Mouse (Mus musculus): ENCODE results near the gene Agrp. TPM values are rescaled to one million over a fixed set of nuclear protein-coding genes. Genes with fewer than 3 reads are reported as not detected.

Gene Agrp
- polyA plus RNA-seq, 1 experiment from 2014 or later: 1.5 TPM

- Histone ChIP-seq H3K4me1 (peaks cover 10% of the 10 kb centered on the region), H3K27me3 (no peaks in the 10 kb centered on the region), H3K4me2 (replicated peaks) (peak overlapping the region; percentile 48), H3K9ac (0 out of 2 replicates have a peak overlapping the region, but pooled peaks have one; percentile 36), H3K27ac (peak overlapping the region; percentile 86), H3K9me3 (no peaks in the 10 kb centered on the region), H3K4me3 (no peak overlapping the region), H3K36me3 (no peaks in the 10 kb centered on the region)
- 76% methylated on average over 18 of the region's 18 CpGs for whole genome bisulfite sequencing
- no peak for ATAC-seq (ENCODE audit: insufficient number of reproducible peaks, insufficient read depth, low FRiP score, low TSS enrichment)
Measured at GRCm38 (mm10) chr8:105594451-105595242, 42.5 kb downstream of the Agrp start.

DNA sequence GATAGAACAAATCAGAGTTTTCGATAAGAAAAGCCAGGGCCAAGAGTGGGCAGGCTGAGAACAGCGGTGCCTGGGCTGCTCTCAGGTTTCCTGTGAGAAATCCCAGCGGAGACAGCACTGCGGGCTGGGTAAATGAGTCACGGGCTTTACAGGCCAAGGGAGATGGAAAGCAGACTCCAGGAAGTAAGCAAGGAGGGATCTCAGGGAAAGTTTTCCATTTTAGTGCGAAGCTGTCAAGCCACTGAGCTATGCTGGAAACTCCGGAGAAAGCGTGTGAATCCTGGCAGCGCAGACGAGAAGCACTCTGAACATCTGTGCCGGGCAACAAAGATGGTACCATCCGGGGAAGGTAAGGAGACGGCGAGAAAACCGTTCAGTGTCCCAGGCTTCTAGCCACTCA, 43.3 kb downstream of the Agrp start:
- Histone ChIP-seq H3K9ac (peak overlapping the region; percentile 36), H3K4me2 (replicated peaks) (peak overlapping the region; percentile 48), H3K27me3 (no peaks in the 10 kb centered on the region), H3K4me1 (peaks cover 10% of the 10 kb centered on the region), H3K27ac (peak overlapping the region; percentile 86), H3K36me3 (no peaks in the 10 kb centered on the region), H3K9me3 (no peaks in the 10 kb centered on the region), H3K4me3 (peak overlapping the region; percentile 21; the same call in 1 of the 2 replicates)
- WGBS: 15% methylated on average over 15 of the region's 15 CpGs
- ATAC-seq (ENCODE audit: insufficient number of reproducible peaks, insufficient read depth, low FRiP score, low TSS enrichment): peak; percentile 65; the same call in 1 of the 2 replicates

GRCm38 (mm10) chr8:105592431-105592830, 44.8 kb downstream of the Agrp start:
- no peak overlapping the region for H3K4me2 ChIP-seq (replicated peaks)
- WGBS: 77% methylated on average over 2 of the region's 2 CpGs
- H3K9me3 ChIP-seq: no peaks in the 10 kb centered on the region
- H3K4me1 ChIP-seq: peaks cover 10% of the 10 kb centered on the region
- H3K36me3 ChIP-seq: no peaks in the 10 kb centered on the region
- no peak overlapping the region for H3K9ac ChIP-seq
- H3K27me3 ChIP-seq: no peaks in the 10 kb centered on the region
- H3K4me3 ChIP-seq: no peak overlapping the region
- 0 out of 2 replicates have a peak overlapping the region, but pooled peaks have one; percentile 41 for H3K27ac ChIP-seq
- no peak for ATAC-seq (ENCODE audit: insufficient number of reproducible peaks, insufficient read depth, low FRiP score, low TSS enrichment)

- Histone ChIP-seq H3K9me3 (no peaks in the 10 kb centered on the region), H3K27ac (no peak overlapping the region), H3K4me3 (no peak overlapping the region), H3K9ac (no peak overlapping the region), H3K4me2 (replicated peaks) (no peak overlapping the region), H3K4me1 (no peaks in the 10 kb centered on the region), H3K27me3 (no peaks in the 10 kb centered on the region), H3K36me3 (no peaks in the 10 kb centered on the region)
- WGBS: 53% methylated on average over 3 of the region's 3 CpGs
- no peak for ATAC-seq (ENCODE audit: insufficient number of reproducible peaks, insufficient read depth, low FRiP score, low TSS enrichment)
Measured at GRCm38 (mm10) chr8:105579719-105580118, 57.5 kb downstream of the Agrp start.

DNA sequence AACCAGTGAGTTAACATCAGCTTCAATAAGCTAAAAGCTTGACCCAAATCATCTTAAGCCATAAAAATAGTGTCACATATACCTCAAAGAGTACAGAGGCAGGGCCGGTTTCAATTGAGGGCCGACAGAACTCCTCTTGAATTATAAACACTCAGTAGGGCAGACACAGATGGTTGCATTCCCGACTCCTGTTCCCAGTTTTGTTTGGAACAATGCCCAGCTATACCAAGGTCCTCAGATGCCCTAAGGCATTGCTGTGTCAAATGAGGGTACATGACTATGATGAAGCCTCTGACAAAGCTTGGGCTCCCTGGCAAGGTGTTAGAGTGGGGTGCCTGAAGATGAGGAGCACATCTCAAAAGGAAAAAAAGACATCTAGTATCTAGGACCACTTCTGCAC, 61.7 kb downstream of the Agrp start:
- H3K4me2 ChIP-seq (replicated peaks): no peak overlapping the region
- H3K36me3 ChIP-seq: no peaks in the 10 kb centered on the region
- WGBS: 53% methylated on average over 3 of the region's 3 CpGs
- ATAC-seq (ENCODE audit: insufficient number of reproducible peaks, insufficient read depth, low FRiP score, low TSS enrichment): no peak
- no peaks in the 10 kb centered on the region for H3K9me3 ChIP-seq
- no peak overlapping the region for H3K27ac ChIP-seq
- no peaks in the 10 kb centered on the region for H3K4me1 ChIP-seq
- H3K27me3 ChIP-seq: no peaks in the 10 kb centered on the region
- H3K9ac ChIP-seq: no peak overlapping the region
- H3K4me3 ChIP-seq: no peak overlapping the region

GRCm38 (mm10) chr8:105574741-105575140, 62.5 kb downstream of the Agrp start:
- no peaks in the 10 kb centered on the region for H3K27me3 ChIP-seq
- H3K9me3 ChIP-seq: no peaks in the 10 kb centered on the region
- H3K27ac ChIP-seq: no peak overlapping the region
- H3K4me3 ChIP-seq: no peak overlapping the region
- no peaks in the 10 kb centered on the region for H3K36me3 ChIP-seq
- WGBS: 40% methylated on average over 6 of the region's 6 CpGs
- H3K9ac ChIP-seq: no peak overlapping the region
- no peak for ATAC-seq (ENCODE audit: insufficient number of reproducible peaks, insufficient read depth, low FRiP score, low TSS enrichment)
- H3K4me2 ChIP-seq (replicated peaks): no peak overlapping the region
- no peaks in the 10 kb centered on the region for H3K4me1 ChIP-seq

DNA sequence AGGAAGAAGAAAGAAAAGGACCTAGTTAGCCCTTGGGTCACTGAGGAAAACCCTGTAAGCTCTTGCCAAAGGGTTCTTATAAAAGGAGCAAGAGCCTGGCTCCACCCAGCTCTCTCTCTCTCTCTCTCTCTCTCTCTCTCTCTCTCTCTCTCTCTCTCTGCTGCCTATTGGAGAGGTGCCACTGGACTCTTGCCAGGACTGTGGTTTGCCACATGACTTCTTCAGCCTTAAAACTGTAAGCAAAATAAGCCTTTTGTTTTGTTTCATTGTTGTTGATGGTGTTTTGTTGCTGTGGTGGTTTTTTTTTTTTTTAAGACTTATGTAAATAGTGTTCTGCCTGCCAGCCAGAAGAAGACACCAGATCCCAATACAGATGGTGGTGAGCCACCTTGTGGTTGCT, 63.8 kb downstream of the Agrp start:
- Histone ChIP-seq H3K4me1 (no peaks in the 10 kb centered on the region), H3K36me3 (no peaks in the 10 kb centered on the region), H3K27me3 (no peaks in the 10 kb centered on the region), H3K9me3 (no peaks in the 10 kb centered on the region), H3K9ac (no peak overlapping the region), H3K4me2 (replicated peaks) (no peak overlapping the region), H3K4me3 (no peak overlapping the region), H3K27ac (no peak overlapping the region)
- no peak for ATAC-seq (ENCODE audit: insufficient number of reproducible peaks, insufficient read depth, low FRiP score, low TSS enrichment)

DNA sequence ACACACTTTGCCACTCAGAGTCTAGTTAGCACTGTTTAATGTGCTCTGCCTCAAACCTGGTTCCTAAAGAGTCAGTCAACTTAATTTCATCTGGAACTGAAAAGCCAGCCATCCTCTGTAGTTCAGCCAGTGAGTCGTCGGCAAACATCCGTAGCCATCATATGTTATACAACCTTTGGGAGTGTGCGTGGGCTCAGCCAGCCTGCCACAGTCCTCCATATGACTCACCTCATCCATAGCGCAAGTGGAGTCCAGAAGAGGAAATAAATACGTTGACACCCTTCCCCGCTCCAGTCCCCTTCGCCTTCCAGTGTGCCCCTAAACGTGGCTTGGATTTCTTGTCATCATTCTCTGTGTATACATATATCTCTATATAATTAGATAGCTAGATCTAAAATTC, 65.4 kb downstream of the Agrp start:
- no peak for ATAC-seq (ENCODE audit: insufficient number of reproducible peaks, insufficient read depth, low FRiP score, low TSS enrichment)
- H3K4me3 ChIP-seq: no peak overlapping the region
- no peak overlapping the region for H3K4me2 ChIP-seq (replicated peaks)
- H3K36me3 ChIP-seq: no peaks in the 10 kb centered on the region
- no peak overlapping the region for H3K9ac ChIP-seq
- H3K27ac ChIP-seq: no peak overlapping the region
- 90% methylated on average over 9 of the region's 9 CpGs for WGBS
- H3K9me3 ChIP-seq: no peaks in the 10 kb centered on the region
- H3K27me3 ChIP-seq: peaks cover 6% of the 10 kb centered on the region; the same call in 1 of the 2 replicates
- H3K4me1 ChIP-seq: peaks cover 2% of the 10 kb centered on the region; the same call in 1 of the 2 replicates

GRCm38 (mm10) chr8:105566703-105567595, 70.2 kb downstream of the Agrp start:
- Histone ChIP-seq H3K9me3 (no peaks in the 10 kb centered on the region), H3K36me3 (no peaks in the 10 kb centered on the region), H3K9ac (peak overlapping the region; percentile 57), H3K27ac (no peak overlapping the region), H3K4me1 (peaks cover 20% of the 10 kb centered on the region), H3K4me3 (peak overlapping the region; percentile 93), H3K4me2 (replicated peaks) (peak overlapping the region; percentile 83), H3K27me3 (peaks cover 6% of the 10 kb centered on the region; the same call in 1 of the 2 replicates)
- 28% methylated on average over 27 of the region's 27 CpGs for WGBS
- ATAC-seq (ENCODE audit: insufficient number of reproducible peaks, insufficient read depth, low FRiP score, low TSS enrichment): no peak; the same call in 1 of the 2 replicates

DNA sequence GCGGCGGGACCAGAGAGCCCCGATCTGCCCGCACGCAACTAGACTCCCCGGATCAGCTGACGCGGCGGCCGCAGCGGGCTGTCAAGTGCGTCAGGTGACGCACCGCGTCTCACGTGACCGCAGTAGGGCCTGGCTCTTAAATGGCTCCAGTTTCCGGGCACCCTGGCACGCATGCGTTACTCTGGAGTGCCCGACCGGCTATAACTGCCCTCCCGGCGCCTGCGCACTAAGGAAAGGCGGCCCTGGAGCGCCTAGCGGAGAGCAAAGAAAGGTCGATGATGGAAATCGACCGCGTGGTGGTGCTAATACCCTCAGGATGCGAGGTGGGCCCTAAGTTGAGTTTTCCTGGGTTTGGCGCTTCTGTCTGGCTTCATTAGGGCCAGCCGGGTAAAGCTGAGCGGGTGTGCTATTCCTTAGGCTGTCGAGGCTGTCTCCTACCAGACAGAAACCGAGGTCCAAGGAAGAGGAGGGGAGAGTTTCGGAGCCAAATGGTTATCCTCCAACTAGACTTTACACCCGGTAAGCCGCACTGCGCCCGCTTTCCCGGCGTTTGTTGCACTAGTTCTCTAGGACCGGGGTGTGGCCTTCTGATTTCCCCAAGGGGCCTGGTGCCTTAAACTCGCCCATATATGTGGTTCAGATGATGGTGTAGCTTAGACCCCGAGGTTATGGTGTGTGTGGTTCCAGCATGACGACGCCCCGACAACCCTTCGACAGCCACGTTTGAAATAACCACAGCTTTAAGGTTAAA, 71.1 kb downstream of the Agrp start, which contains the start of gene Atp6v0d1:
Gene Atp6v0d1 (minus strand): TSS at position 96 of the 751 bp plus-strand sequence.
- no peaks in the 10 kb centered on the region for H3K36me3 ChIP-seq
- WGBS: 5% methylated on average over 51 of the region's 53 CpGs

GRCm38 (mm10) chr8:105565401-105565881, 71.8 kb downstream of the Agrp start:
- peak; percentile 64 for ATAC-seq (ENCODE audit: insufficient number of reproducible peaks, insufficient read depth, low FRiP score, low TSS enrichment)
- Histone ChIP-seq H3K36me3 (no peaks in the 10 kb centered on the region), H3K27me3 (peaks cover 6% of the 10 kb centered on the region; the same call in 1 of the 2 replicates), H3K27ac (peak overlapping the region; percentile 63), H3K4me1 (peaks cover 20% of the 10 kb centered on the region), H3K4me3 (peak overlapping the region; percentile 93), H3K9ac (peak overlapping the region; percentile 84), H3K9me3 (no peaks in the 10 kb centered on the region), H3K4me2 (replicated peaks) (peak overlapping the region; percentile 83)
- WGBS: under 1% methylated on average over 31 of the region's 31 CpGs

More for the DNA sequence above, 71.1 kb downstream of the Agrp start, which contains the start of gene Atp6v0d1:
- Histone ChIP-seq H3K4me1 (peaks cover 20% of the 10 kb centered on the region), H3K4me2 (replicated peaks) (peak within 1 kb of the TSS; percentile 83), H3K27ac (peak within 1 kb of the TSS; percentile 63), H3K9ac (peak within 1 kb of the TSS; percentile 84), H3K9me3 (no peaks in the 10 kb centered on the region), H3K4me3 (peak within 1 kb of the TSS; percentile 93), H3K27me3 (peaks cover 6% of the 10 kb centered on the region; the same call in 1 of the 2 replicates)
- peak; percentile 99 for ATAC-seq (ENCODE audit: insufficient number of reproducible peaks, insufficient read depth, low FRiP score, low TSS enrichment)

Data from embryonic facial prominence, embryonic 12.5 days (tissue).